Mouse (Mus musculus): Measurements from ENCODE around the gene Inpp4a. TPM values are rescaled to one million over a fixed set of nuclear protein-coding genes. Genes with fewer than 3 reads are reported as not detected.

Inpp4a gene
- polyA plus RNA-seq, 1 experiment from 2014 or later = 13.3 TPM

DNA sequence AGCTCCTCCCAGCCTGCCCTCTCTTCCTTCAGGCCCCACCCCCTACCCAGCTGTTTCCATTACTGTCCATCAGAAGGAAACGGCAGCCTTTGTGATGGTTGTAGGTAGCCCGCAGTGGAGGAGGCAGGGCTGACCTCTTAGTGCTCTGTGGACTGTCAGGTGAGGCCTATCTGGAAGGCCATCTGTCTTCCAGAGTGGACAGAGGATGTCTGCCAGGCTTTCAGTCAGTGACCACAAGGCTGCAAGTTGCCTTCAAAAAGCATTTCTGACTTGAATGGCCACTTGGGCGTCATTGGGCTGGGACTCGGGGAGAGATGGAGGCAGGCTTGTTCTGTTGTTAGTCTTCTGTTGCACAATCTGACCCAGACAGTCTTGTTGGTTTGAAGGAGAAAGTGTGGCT is 79.9 kb downstream of the Inpp4a start:
- H3K27me3 ChIP-seq (ENCODE audit: control insufficient read depth, insufficient read depth, low read depth, low read length) = no peaks in the 10 kb centered on the region
- H3K36me3 ChIP-seq (ENCODE audit: control insufficient read depth, insufficient read depth, low read length) = no peaks in the 10 kb centered on the region
- ATAC-seq (ENCODE audit: low read depth) = no peak
- H3K9ac ChIP-seq (ENCODE audit: low read length) = no peak overlapping the region
- WGBS = 30% methylated on average over 4 of the region's 4 CpGs
- no peaks in the 10 kb centered on the region for H3K9me3 ChIP-seq (ENCODE audit: control insufficient read depth, low read length)
- H3K27ac ChIP-seq (ENCODE audit: low read length) = no peak overlapping the region
- H3K4me2 ChIP-seq (ENCODE audit: low read depth, low read length) = no peak overlapping the region
- no peaks in the 10 kb centered on the region for H3K4me1 ChIP-seq (replicated peaks; ENCODE audit: control insufficient read depth, insufficient read depth, low read length)
- H3K4me3 ChIP-seq (ENCODE audit: low read length) = no peak overlapping the region

DNA sequence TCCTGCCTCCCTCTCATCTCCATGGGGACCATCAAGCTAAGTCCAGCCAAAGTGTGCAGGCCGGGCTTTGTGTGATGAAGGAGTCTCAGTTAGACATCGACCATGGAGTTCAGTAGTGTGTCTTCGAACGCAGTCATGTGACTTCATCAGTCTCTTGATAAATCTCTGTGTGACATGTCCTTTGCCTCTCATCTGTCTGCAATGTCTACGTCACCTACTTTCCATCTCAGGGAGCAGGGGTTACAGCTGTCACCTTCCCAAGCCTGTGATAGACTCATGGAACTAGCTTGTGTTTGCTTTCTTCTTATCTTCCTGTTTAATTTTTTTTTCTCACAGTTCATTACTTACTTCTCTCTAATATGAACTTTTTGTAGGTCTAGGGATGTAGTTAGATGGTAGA is 81.2 kb downstream of the Inpp4a start:
- Histone ChIP-seq H3K4me3 (ENCODE audit: low read length) (no peak overlapping the region), H3K9me3 (ENCODE audit: control insufficient read depth, low read length) (no peaks in the 10 kb centered on the region), H3K36me3 (ENCODE audit: control insufficient read depth, insufficient read depth, low read length) (no peaks in the 10 kb centered on the region), H3K9ac (ENCODE audit: low read length) (no peak overlapping the region), H3K27ac (ENCODE audit: low read length) (no peak overlapping the region), H3K27me3 (ENCODE audit: control insufficient read depth, insufficient read depth, low read depth, low read length) (no peaks in the 10 kb centered on the region), H3K4me2 (ENCODE audit: low read depth, low read length) (no peak overlapping the region), H3K4me1 (replicated peaks; ENCODE audit: control insufficient read depth, insufficient read depth, low read length) (no peaks in the 10 kb centered on the region)
- ATAC-seq (ENCODE audit: low read depth) = peak; percentile 75; the same call in 1 of the 2 replicates
- 39% methylated on average over 5 of the region's 5 CpGs for WGBS

DNA sequence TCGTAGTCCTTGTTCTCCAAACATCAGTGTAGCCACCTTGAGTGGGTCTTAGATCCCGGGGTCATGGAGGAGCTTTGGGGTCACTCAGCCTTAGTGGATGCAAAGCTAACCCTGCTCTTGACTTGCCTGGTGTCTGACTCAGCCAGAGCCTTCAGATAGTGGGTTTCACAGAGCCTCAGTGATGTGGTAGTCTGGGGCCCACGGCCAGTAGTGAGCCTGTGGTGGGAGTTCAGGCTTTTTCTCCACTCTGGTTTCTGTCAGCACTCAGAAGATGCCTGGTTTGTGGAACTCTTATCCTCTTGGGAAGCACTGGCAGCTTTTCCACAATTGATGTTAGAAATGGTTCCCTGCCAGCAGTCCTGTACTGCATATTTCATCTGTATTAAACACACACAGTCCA is 84.6 kb downstream of the Inpp4a start:
- 79% methylated on average over 3 of the region's 3 CpGs for WGBS
- H3K9me3 ChIP-seq (ENCODE audit: control insufficient read depth, low read length) = no peaks in the 10 kb centered on the region
- H3K4me1 ChIP-seq (replicated peaks; ENCODE audit: control insufficient read depth, insufficient read depth, low read length) = no peaks in the 10 kb centered on the region
- no peaks in the 10 kb centered on the region for H3K36me3 ChIP-seq (ENCODE audit: control insufficient read depth, insufficient read depth, low read length)
- no peak overlapping the region for H3K4me2 ChIP-seq (ENCODE audit: low read depth, low read length)
- ATAC-seq (ENCODE audit: low read depth) = no peak
- H3K27ac ChIP-seq (ENCODE audit: low read length) = no peak overlapping the region
- H3K4me3 ChIP-seq (ENCODE audit: low read length) = no peak overlapping the region
- no peak overlapping the region for H3K9ac ChIP-seq (ENCODE audit: low read length)
- H3K27me3 ChIP-seq (ENCODE audit: control insufficient read depth, insufficient read depth, low read depth, low read length) = no peaks in the 10 kb centered on the region

DNA sequence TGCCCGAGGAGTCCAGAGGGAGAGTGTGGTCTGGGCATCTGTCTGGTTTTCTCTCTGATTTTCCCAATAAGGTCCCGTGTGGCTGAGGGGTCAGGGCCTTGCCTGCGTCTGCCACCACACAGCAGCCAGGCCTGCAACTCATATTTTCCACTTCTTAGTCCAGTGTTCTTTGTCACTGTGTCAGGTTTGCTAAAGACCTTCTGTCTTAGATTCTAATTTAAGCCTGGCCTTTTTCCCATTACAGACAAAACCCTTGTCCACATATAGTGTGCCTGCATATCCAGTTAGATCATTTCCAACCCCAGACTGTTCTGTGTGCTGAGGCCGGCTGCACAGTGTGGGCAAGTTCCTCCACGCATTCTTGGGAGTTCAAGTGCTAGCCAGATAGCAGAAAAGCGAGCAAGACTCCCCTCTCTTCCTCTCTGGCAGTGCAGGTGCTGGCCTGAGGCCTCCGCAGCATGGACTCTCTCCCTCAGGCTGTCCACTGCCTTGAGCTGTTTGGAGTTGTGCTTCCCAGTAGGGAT is 86.8 kb downstream of the Inpp4a start:
- 62% methylated on average over 7 of the region's 7 CpGs for WGBS
- Histone ChIP-seq H3K36me3 (ENCODE audit: control insufficient read depth, insufficient read depth, low read length) (no peaks in the 10 kb centered on the region), H3K9me3 (ENCODE audit: control insufficient read depth, low read length) (no peaks in the 10 kb centered on the region)

DNA sequence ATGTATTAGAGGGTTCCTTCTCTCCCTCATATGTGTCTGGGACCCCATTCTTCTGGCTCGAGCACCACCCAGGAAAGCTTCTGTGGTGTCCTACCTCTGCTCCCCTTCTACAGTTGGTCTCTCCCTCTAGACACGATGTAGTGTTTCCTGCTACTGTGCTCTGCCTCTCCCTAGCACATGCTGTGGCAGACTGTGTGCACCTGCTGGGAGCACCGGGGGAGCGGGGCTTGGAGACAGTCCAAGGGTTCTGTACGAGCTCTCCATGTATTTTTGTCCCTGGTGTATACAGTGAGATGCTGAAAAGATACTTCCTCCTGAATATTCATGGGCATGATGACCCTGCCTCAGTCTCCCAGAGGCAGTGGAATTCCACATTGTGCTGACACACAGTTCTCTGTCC is 93.5 kb downstream of the Inpp4a start:
- Histone ChIP-seq H3K27me3 (ENCODE audit: control insufficient read depth, insufficient read depth, low read depth, low read length) (no peaks in the 10 kb centered on the region), H3K4me2 (ENCODE audit: low read depth, low read length) (no peak overlapping the region), H3K4me1 (replicated peaks; ENCODE audit: control insufficient read depth, insufficient read depth, low read length) (no peaks in the 10 kb centered on the region), H3K27ac (ENCODE audit: low read length) (no peak overlapping the region), H3K36me3 (ENCODE audit: control insufficient read depth, insufficient read depth, low read length) (0 out of 2 replicates have a peak, but pooled peaks cover 3% of the 10 kb centered on the region), H3K4me3 (ENCODE audit: low read length) (no peak overlapping the region), H3K9ac (ENCODE audit: low read length) (no peak overlapping the region), H3K9me3 (ENCODE audit: control insufficient read depth, low read length) (no peaks in the 10 kb centered on the region)
- WGBS = 71% methylated on average over 5 of the region's 5 CpGs
- ATAC-seq (ENCODE audit: low read depth) = no peak

More for the DNA sequence above, 86.8 kb downstream of the Inpp4a start:
- Histone ChIP-seq H3K27ac (ENCODE audit: low read length) (no peak overlapping the region), H3K9ac (ENCODE audit: low read length) (no peak overlapping the region), H3K4me2 (ENCODE audit: low read depth, low read length) (no peak overlapping the region), H3K27me3 (ENCODE audit: control insufficient read depth, insufficient read depth, low read depth, low read length) (no peaks in the 10 kb centered on the region), H3K4me3 (ENCODE audit: low read length) (no peak overlapping the region), H3K4me1 (replicated peaks; ENCODE audit: control insufficient read depth, insufficient read depth, low read length) (no peaks in the 10 kb centered on the region)
- no peak for ATAC-seq (ENCODE audit: low read depth)

DNA sequence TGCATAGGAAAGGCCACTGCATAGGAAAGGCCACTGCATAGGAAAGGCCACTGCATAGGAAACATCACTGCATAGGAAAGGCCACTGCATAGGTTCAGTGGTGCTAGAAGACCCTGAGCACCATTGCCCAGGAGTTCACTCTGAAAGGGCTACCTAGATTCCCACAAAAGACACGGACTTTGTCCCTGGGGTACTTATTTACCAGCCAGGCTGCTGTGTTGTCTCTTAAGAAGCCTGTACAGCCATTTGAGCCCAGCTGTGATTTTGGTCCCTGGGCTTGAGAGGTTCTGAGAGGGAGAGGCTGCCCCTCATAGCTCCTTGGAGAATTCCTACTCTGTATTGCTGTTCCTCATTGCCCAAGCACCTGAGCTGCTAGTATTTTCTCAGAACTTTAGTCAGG is 96.8 kb downstream of the Inpp4a start:
- no peaks in the 10 kb centered on the region for H3K9me3 ChIP-seq (ENCODE audit: control insufficient read depth, low read length)
- no peaks in the 10 kb centered on the region for H3K4me1 ChIP-seq (replicated peaks; ENCODE audit: control insufficient read depth, insufficient read depth, low read length)
- 0 out of 2 replicates have a peak, but pooled peaks cover 3% of the 10 kb centered on the region for H3K36me3 ChIP-seq (ENCODE audit: control insufficient read depth, insufficient read depth, low read length)
- WGBS = 67% methylated on average over 1 of the region's 1 CpGs
- no peak for ATAC-seq (ENCODE audit: low read depth)
- no peak overlapping the region for H3K4me3 ChIP-seq (ENCODE audit: low read length)
- no peak overlapping the region for H3K9ac ChIP-seq (ENCODE audit: low read length)
- no peak overlapping the region for H3K4me2 ChIP-seq (ENCODE audit: low read depth, low read length)
- no peaks in the 10 kb centered on the region for H3K27me3 ChIP-seq (ENCODE audit: control insufficient read depth, insufficient read depth, low read depth, low read length)
- H3K27ac ChIP-seq (ENCODE audit: low read length) = no peak overlapping the region

DNA sequence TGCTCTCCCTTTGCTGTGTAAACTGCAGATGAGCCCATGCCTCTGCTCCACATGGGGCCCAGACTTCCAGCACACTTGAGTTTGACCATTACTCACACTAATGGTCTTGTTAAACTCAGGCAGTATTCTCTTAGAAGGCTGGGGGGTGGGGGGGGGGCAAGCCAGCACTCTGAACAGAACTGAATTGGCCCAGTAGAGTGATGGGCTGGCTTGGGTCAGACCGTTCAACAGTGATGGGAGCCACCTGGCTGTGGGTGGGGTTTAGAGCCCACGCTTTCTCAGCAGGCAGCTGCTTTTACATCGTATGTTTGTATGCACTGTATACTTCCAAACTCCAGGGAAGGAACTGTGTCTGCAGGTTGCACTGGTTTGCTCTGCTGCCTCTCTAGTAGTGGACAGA is 99.3 kb downstream of the Inpp4a start:
- Histone ChIP-seq H3K27ac (ENCODE audit: low read length) (no peak overlapping the region), H3K9me3 (ENCODE audit: control insufficient read depth, low read length) (no peaks in the 10 kb centered on the region), H3K36me3 (ENCODE audit: control insufficient read depth, insufficient read depth, low read length) (0 out of 2 replicates have a peak, but pooled peaks cover 3% of the 10 kb centered on the region), H3K4me3 (ENCODE audit: low read length) (no peak overlapping the region), H3K9ac (ENCODE audit: low read length) (no peak overlapping the region), H3K27me3 (ENCODE audit: control insufficient read depth, insufficient read depth, low read depth, low read length) (no peaks in the 10 kb centered on the region), H3K4me2 (ENCODE audit: low read depth, low read length) (no peak overlapping the region), H3K4me1 (replicated peaks; ENCODE audit: control insufficient read depth, insufficient read depth, low read length) (no peaks in the 10 kb centered on the region)
- ATAC-seq (ENCODE audit: low read depth) = peak; percentile 51; the same call in 1 of the 2 replicates
- WGBS = 13% methylated on average over 3 of the region's 3 CpGs

DNA sequence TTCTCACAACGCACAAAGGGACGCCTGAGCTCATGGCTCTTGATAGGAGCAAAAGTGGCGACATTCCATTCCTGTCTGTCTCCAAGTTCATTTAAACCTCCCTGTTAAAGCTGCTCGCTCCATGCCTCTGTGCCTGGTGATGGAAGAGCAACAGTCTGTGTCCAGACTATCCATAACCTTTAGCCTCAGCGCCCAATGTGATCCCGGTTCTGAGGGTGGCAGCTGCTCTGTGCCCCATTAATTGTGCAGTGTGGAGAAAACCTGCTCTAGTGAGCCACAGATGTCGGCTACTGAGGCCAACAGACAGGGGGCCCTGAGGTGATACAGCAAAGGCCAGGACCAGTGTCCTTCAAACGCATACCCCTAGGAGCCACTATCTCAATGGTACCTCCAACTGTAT is 100.1 kb downstream of the Inpp4a start:
- Histone ChIP-seq H3K4me2 (ENCODE audit: low read depth, low read length) (no peak overlapping the region), H3K27me3 (ENCODE audit: control insufficient read depth, insufficient read depth, low read depth, low read length) (no peaks in the 10 kb centered on the region), H3K9ac (ENCODE audit: low read length) (no peak overlapping the region), H3K36me3 (ENCODE audit: control insufficient read depth, insufficient read depth, low read length) (0 out of 2 replicates have a peak, but pooled peaks cover 3% of the 10 kb centered on the region), H3K9me3 (ENCODE audit: control insufficient read depth, low read length) (no peaks in the 10 kb centered on the region), H3K27ac (ENCODE audit: low read length) (no peak overlapping the region), H3K4me1 (replicated peaks; ENCODE audit: control insufficient read depth, insufficient read depth, low read length) (no peaks in the 10 kb centered on the region), H3K4me3 (ENCODE audit: low read length) (no peak overlapping the region)
- no peak for ATAC-seq (ENCODE audit: low read depth)
- 53% methylated on average over 8 of the region's 8 CpGs for WGBS

DNA sequence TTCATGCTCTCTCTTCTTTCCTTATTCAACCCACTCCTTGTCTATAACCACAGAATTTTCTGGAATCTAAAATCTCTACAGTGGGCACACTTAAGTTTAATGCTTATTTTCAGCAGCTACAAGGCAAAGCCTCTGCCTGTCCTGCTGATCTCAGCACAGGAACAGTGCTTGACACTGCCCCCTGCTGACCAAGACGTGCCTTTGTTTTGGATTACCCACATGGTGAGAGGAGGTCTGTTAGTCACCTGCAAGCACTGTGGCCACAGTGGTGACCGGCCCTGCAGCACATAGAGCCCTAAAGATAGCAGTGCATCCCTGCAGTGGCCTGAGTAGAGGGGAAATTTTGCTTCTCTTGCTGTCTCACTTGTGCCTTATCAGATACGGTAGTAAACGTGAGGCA is 102.0 kb downstream of the Inpp4a start:
- no peak overlapping the region for H3K27ac ChIP-seq (ENCODE audit: low read length)
- 59% methylated on average over 4 of the region's 4 CpGs for WGBS
- H3K4me2 ChIP-seq (ENCODE audit: low read depth, low read length) = no peak overlapping the region
- no peaks in the 10 kb centered on the region for H3K9me3 ChIP-seq (ENCODE audit: control insufficient read depth, low read length)
- no peaks in the 10 kb centered on the region for H3K36me3 ChIP-seq (ENCODE audit: control insufficient read depth, insufficient read depth, low read length)
- H3K9ac ChIP-seq (ENCODE audit: low read length) = no peak overlapping the region
- H3K4me1 ChIP-seq (replicated peaks; ENCODE audit: control insufficient read depth, insufficient read depth, low read length) = no peaks in the 10 kb centered on the region
- no peak overlapping the region for H3K4me3 ChIP-seq (ENCODE audit: low read length)
- H3K27me3 ChIP-seq (ENCODE audit: control insufficient read depth, insufficient read depth, low read depth, low read length) = no peaks in the 10 kb centered on the region
- ATAC-seq (ENCODE audit: low read depth) = no peak

DNA sequence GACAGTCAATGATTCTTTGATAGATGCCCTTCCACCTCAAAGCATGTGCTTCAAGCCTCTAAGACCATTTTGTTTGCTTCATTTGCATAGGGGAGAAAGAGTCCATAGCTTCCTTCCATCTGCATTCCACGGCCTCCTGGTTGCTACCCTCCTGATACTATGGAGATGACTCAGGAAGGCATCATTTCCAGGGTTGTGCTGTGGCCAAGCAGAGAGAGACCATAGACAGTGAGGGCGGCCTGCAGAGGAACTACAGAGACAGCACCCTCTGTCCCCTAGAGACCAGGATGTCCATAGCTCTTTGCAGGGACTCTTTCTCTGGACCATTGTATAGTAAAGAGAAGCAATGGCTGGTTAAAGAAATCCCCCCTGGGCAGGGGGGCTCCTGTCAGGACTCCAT is 105.5 kb downstream of the Inpp4a start:
- 84% methylated on average over 2 of the region's 2 CpGs for WGBS
- H3K4me3 ChIP-seq (ENCODE audit: low read length) = no peak overlapping the region
- no peaks in the 10 kb centered on the region for H3K27me3 ChIP-seq (ENCODE audit: control insufficient read depth, insufficient read depth, low read depth, low read length)
- no peaks in the 10 kb centered on the region for H3K9me3 ChIP-seq (ENCODE audit: control insufficient read depth, low read length)
- H3K9ac ChIP-seq (ENCODE audit: low read length) = no peak overlapping the region
- no peak overlapping the region for H3K27ac ChIP-seq (ENCODE audit: low read length)
- no peaks in the 10 kb centered on the region for H3K36me3 ChIP-seq (ENCODE audit: control insufficient read depth, insufficient read depth, low read length)
- H3K4me1 ChIP-seq (replicated peaks; ENCODE audit: control insufficient read depth, insufficient read depth, low read length) = no peaks in the 10 kb centered on the region
- ATAC-seq (ENCODE audit: low read depth) = no peak
- no peak overlapping the region for H3K4me2 ChIP-seq (ENCODE audit: low read depth, low read length)
